Comparison of ENCODE assay signal across 10 mouse cellular contexts in the genomic region with DNA sequence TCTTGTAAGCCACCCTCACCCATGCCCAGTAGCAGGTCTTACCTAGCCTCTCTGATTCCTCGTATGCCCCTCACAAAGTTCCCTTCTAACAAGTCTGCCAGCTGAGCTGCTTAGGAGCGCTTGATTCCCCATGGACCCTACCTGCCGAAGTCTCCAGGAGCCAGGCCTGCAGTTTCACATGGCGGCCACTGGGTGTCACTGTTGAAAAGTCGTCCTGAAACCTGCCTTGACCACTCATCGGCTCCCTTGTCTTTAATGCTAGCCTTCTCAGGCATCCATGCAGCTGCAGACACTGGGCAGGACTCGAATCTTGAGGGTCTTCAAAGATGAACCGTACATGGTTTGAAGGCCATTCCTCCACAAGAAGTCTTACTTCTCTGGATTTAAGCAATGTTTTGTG. TPM values are rescaled to one million over a fixed set of nuclear protein-coding genes. Genes with fewer than 3 reads are reported as not detected.
DNase-seq lines count a peak whose midpoint lies in the region; ATAC-seq and TF ChIP-seq lines count a peak whose summit lies in the region.
"Had no signal": no experiment of that assay in that cellular context is flagged by ENCODE, and none has a peak within 500 bp of the region (broad histone marks: within the 10 kb centered on the region; RNA-seq: fewer than 3 reads in every experiment).

No protein-coding gene starts in this region.

- no peak overlapping the region for H3K27ac ChIP-seq in embryonic facial prominence, embryonic 14.5 days (replicated peaks; ENCODE audit: low read depth, low read length)
- H3K27ac ChIP-seq in hindbrain, embryonic 13.5 days = no peak overlapping the region
- H3K27ac ChIP-seq in limb, embryonic 14.5 days (replicated peaks; ENCODE audit: low read depth, low read length) = no peak overlapping the region
- H3K27ac ChIP-seq: embryonic facial prominence, embryonic 15.5 days; macrophage had no signal

- H3K27me3 ChIP-seq in embryonic facial prominence, embryonic 14.5 days (replicated peaks; ENCODE audit: control insufficient read depth, insufficient read depth, low read length) = peaks cover 3% of the 10 kb centered on the region; the same call in 1 of the 2 replicates
- H3K27me3 ChIP-seq in hindbrain, embryonic 13.5 days = peaks cover 43% of the 10 kb centered on the region
- no peaks in the 10 kb centered on the region; the same call in 1 of the 2 replicates for H3K27me3 ChIP-seq in limb, embryonic 14.5 days (ENCODE audit: control insufficient read depth, insufficient read depth, low read length)

- ATAC-seq in embryonic facial prominence, embryonic 14.5 days (ENCODE audit: low read depth) = no peak
- peak; percentile 33; the same call in 1 of the 2 replicates for ATAC-seq in hindbrain, embryonic 13.5 days (ENCODE audit: low FRiP score)
- no peak for ATAC-seq in limb, embryonic 14.5 days (ENCODE audit: low FRiP score, low read depth)

- no peak overlapping the region for H3K9ac ChIP-seq in embryonic facial prominence, embryonic 14.5 days (ENCODE audit: low read depth, low read length)
- H3K9ac ChIP-seq in hindbrain, embryonic 13.5 days = no peak overlapping the region
- H3K9ac ChIP-seq in limb, embryonic 14.5 days (ENCODE audit: low read depth, low read length, severe bottlenecking) = no peak overlapping the region
- H3K9ac ChIP-seq: embryonic facial prominence, embryonic 15.5 days had no signal

- no peak overlapping the region for H3K4me3 ChIP-seq in embryonic facial prominence, embryonic 14.5 days (ENCODE audit: low read depth, low read length)
- no peak overlapping the region for H3K4me3 ChIP-seq in hindbrain, embryonic 13.5 days
- H3K4me3 ChIP-seq in limb, embryonic 14.5 days (replicated peaks; ENCODE audit: low read length) = no peak overlapping the region
- H3K4me3 ChIP-seq: embryonic facial prominence, embryonic 15.5 days had no signal

- no peaks in the 10 kb centered on the region for H3K9me3 ChIP-seq in embryonic facial prominence, embryonic 14.5 days (ENCODE audit: control insufficient read depth, low read length)
- no peaks in the 10 kb centered on the region for H3K9me3 ChIP-seq in hindbrain, embryonic 13.5 days
- no peaks in the 10 kb centered on the region for H3K9me3 ChIP-seq in limb, embryonic 14.5 days (ENCODE audit: control insufficient read depth, low read length)
- H3K9me3 ChIP-seq: embryonic facial prominence, embryonic 15.5 days had no signal

- no peak for TF ChIP-seq POLR2A in limb, embryonic 14.5 days (IDR thresholded peaks at IDR 0.05; ENCODE audit: borderline replicate concordance, extremely low read depth, insufficient read depth, insufficient read length)

- no peaks in the 10 kb centered on the region for H3K4me1 ChIP-seq in embryonic facial prominence, embryonic 14.5 days (ENCODE audit: control insufficient read depth, insufficient read depth, low read length)
- peaks cover 12% of the 10 kb centered on the region for H3K4me1 ChIP-seq in hindbrain, embryonic 13.5 days (replicated peaks)
- H3K4me1 ChIP-seq in limb, embryonic 14.5 days (ENCODE audit: control insufficient read depth, insufficient read depth, low read length) = no peaks in the 10 kb centered on the region

- WGBS in embryonic facial prominence, embryonic 14.5 days = 7% methylated on average over 8 of the region's 8 CpGs
- 13% methylated on average over 8 of the region's 8 CpGs for whole genome bisulfite sequencing in hindbrain, embryonic 13.5 days
- 7% methylated on average over 8 of the region's 8 CpGs for WGBS in limb, embryonic 14.5 days

- peak; percentile 66 to 70 for DNase-seq in left cerebral cortex, adult 18-20 months (ENCODE audit: low spot score in 2 of 2)
- no peak for DNase-seq in left cerebral cortex, adult 11 months (ENCODE audit: low spot score)
- DNase-seq in adrenal gland, postnatal 36 days = peak; percentile 67 to 72
- peak; percentile 70 for DNase-seq in embryonic facial prominence, embryonic 14.5 days (ENCODE audit: low spot score)
- peak; percentile 47 for DNase-seq in limb, embryonic 14.5 days (ENCODE audit: low spot score)
- DNase-seq in natural killer cell, adult 2 months (ENCODE audit: low spot score in 2 of 2) = peak; percentile 21 to 40
- DNase-seq in testis, postnatal 10 days (ENCODE audit: low spot score) = peak; percentile 75

- H3K36me3 ChIP-seq in embryonic facial prominence, embryonic 14.5 days (ENCODE audit: control insufficient read depth, insufficient read depth, low read length) = no peaks in the 10 kb centered on the region
- H3K36me3 ChIP-seq in hindbrain, embryonic 13.5 days = no peaks in the 10 kb centered on the region
- no peaks in the 10 kb centered on the region for H3K36me3 ChIP-seq in limb, embryonic 14.5 days (ENCODE audit: control insufficient read depth, insufficient read depth, low read length)
- H3K36me3 ChIP-seq: embryonic facial prominence, embryonic 15.5 days had no signal

- H3K4me2 ChIP-seq in embryonic facial prominence, embryonic 14.5 days (ENCODE audit: low read depth, low read length) = no peak overlapping the region
- no peak overlapping the region for H3K4me2 ChIP-seq in hindbrain, embryonic 13.5 days
- H3K4me2 ChIP-seq in limb, embryonic 14.5 days (replicated peaks; ENCODE audit: low read depth, low read length, severe bottlenecking) = no peak overlapping the region
- H3K4me2 ChIP-seq: embryonic facial prominence, embryonic 15.5 days had no signal

RNA-seq across cellular contexts. Expression of gene Mtif3, which starts 19.6 kb away (rescaled TPM):
- total RNA-seq in left cerebral cortex, adult 18-20 months (2021) = 10 to 100 TPM; 20.9 to 25.4 TPM
- 10 to 100 TPM; 24.0 to 31.5 TPM for total RNA-seq in adrenal gland, postnatal 36 days (2021)
- polyA plus RNA-seq in embryonic facial prominence, embryonic 14.5 days (2014; fragmentation: Nextera tagmentation; extraction: Ambion mirVana) = 19.5 and 26.1 TPM in 2 replicates
- polyA plus RNA-seq in hindbrain, embryonic 13.5 days (2015; fragmentation: Nextera tagmentation; extraction: Ambion mirVana) = 24.7 and 26.5 TPM in 2 replicates
- 12.5 and 14.5 TPM in 2 replicates for polyA plus RNA-seq in limb, embryonic 14.5 days (2012; rRNA removed)
- 24.8 and 27.2 TPM in 2 replicates for polyA plus RNA-seq in limb, embryonic 14.5 days (2014; fragmentation: Nextera tagmentation; extraction: Ambion mirVana)

RNA-seq across cellular contexts. Expression of gene Gtf3a, which starts 34.8 kb away (rescaled TPM):
- 10 to 100 TPM; 24.4 to 25.7 TPM for total RNA-seq in left cerebral cortex, adult 18-20 months (2021)
- total RNA-seq in adrenal gland, postnatal 36 days (2021) = 10 to 100 TPM; 26.6 to 33.1 TPM
- 86.0 and 95.2 TPM in 2 replicates for polyA plus RNA-seq in embryonic facial prominence, embryonic 14.5 days (2014; fragmentation: Nextera tagmentation; extraction: Ambion mirVana)
- 99.5 and 102 TPM in 2 replicates for polyA plus RNA-seq in hindbrain, embryonic 13.5 days (2015; fragmentation: Nextera tagmentation; extraction: Ambion mirVana)
- 77.7 and 87.0 TPM in 2 replicates for polyA plus RNA-seq in limb, embryonic 14.5 days (2012; rRNA removed)
- polyA plus RNA-seq in limb, embryonic 14.5 days (2014; fragmentation: Nextera tagmentation; extraction: Ambion mirVana) = 100 and 101 TPM in 2 replicates
